Mouse (Mus musculus) urinary bladder, postnatal 25 days (tissue): ENCODE measurements at regions not wholly inside any gene's neighbourhood (a gene's known extent, or its start where the extent isn't known, plus 50 kb on each side); places are given as distances from the start of the nearest gene placed in this dataset.

Experiments
- DNase-seq: peaks from one replicate; pipeline ENCODE4 v3.0.0; 2022; ENCODE audit warnings: low spot score

DNA sequence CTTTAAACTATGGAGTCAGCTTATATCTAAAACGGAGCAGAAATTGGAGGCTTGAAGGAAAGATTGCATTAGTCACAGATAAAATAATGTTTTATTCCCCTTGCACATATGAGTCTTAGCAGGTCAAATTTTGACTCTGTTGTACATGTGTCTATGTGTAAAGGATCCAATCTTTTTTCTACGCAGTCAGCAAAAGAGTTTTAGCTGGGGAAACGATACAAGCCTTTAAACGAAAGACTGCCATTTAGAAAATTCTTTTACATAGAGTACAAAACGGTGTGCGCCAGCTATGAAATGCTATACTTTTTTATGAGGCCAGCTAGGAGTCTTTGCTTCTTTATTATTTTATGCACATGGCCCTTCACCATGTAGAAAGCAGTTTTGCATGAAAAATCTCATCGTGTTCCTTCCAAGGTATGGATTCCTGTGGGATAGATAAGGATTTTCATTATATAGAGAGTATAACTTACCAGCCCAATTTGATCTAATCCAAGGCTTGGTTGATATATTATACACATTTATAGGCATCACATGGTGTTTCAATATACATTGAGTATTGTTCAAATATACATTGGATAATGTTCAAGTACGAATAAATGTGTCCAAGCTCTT lies 116.0 kb upstream of the Thumpd2 start:
- no peak for DNase-seq

DNA sequence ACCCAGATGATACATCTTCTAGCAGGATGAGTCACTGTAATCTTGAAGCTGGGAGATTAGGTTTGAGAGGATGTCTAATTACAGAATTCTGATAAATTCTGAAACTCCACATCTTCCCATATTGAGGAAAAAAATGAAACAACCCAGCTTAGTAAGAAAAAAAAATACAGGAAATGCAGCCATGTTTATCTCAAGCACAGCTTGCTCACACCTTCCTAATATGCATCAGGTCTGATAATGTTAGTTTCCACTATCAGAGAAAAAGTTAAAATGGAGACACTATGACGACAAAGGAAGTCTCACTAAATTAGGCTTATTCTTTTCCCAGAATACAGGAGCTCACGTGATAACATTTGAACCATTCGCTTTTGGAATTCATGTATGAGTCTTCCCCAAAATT lies 111.4 kb upstream of the Thumpd2 start:
- no peak for DNase-seq

DNA sequence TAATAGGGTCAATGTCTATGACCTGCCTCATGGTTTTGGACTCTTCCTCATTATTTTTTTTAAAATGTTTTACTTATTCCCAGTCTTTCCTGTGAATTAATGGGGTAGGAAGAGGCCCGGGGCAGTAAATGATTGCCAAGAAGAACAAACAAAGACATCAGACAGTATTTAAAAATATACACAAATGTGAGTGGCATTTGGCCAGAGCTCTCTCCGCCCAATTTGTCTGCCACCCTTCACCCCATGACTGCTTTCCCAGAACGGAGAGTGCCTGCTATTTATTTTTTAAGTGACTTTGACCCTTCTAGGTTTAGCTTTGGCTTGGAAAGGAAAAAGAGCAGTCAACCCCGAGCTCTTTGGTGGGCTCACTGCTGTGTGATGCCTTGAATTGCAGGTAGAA lies 111.0 kb upstream of the Thumpd2 start:
- no peak for DNase-seq

DNA sequence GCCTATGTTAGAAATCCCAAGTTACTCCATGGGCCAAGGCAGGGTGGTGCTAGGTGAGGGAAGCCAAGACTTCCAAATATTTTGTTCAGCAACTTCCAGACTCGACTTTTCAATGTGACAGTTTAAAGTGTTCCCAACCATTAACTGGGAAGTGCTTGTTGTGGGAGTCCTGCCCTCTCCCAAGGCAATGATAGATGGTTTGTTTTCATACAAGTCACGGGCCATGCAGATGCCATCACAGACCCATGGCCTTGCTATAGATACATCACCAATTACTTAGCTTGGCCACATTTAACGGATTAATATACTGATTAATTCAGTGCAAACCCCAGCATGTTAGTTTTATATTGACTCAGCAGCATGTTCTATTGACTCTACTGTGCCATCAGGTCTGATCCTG lies 108.1 kb upstream of the Thumpd2 start:
- no peak for DNase-seq

DNA sequence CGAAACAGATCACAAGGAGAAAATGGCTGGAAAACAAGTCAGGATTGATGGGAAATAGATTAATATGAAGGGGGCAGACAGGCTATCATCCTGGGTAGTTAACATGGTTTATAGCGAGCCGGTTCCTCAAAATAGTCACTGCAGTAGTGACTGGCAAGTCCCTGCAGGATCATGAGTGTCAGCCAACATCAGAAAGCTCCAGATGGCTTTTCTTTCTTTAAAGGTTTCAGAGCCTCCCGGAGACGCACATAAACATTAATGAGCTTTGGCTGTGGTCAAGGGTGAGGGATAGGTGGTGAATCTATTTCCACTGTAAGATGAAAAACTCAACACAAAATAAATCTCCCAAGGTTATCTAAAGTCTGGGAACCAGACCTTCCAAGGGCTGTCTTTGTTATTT lies 104.2 kb upstream of the Thumpd2 start:
- no peak for DNase-seq

DNA sequence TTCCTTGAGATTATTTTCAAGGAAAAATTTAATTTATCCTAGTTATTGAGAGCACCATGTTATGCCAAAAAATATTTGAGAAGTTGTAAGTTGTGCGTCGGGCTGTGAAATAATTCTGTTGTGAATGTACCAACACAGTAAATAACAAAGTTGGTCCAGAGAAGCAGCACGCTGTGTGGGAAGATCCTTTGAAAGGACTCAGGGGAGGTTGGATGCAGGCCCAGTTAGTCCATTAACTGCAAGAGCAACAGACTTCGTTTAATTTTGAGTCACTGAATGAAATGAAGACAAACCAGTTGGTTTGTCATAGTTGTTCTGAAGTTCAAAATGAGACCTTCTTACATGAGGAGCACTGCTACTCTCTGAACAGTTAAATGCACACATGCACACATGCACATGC lies 85.8 kb upstream of the Thumpd2 start:
- no peak for DNase-seq

DNA sequence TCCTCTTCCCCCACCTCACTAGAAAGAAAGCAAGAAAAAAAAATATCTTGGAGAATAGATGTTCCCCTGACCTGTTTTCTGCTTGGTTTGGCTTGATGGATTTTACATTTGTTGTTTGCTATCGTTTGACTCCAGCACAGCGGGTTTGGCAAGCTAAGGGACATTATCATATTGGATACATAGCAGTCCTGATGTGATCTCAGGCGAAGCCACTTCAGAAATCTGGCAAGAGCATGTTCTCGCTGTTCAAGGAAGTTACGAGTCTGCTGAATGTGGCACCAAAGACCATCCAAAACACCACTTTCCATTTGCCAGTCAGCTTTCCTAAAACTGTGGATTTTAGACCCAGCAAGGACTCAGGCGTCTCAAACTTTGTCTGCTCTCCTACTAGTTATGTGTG lies 69.8 kb upstream of the Thumpd2 start:
- DNase-seq: no peak

DNA sequence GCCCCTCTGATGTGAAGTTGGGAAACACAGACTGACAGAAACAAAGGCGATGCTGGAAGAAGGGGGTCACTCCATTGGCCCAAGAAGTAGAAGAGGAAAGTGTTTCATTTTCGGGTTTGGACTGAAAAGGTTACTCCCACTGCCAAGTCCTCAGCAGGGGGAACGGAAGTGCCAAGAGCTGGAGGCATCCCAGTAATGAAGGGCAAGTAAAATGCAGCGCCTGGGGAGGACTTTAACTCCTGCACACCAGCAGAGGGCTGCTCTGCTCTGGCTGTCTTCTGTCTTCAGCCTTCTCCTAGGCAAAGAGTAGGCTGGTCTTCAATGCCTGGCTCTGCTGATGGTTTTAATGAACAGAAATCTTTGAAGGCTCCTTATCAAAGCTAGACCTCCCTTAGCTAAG lies 68.3 kb upstream of the Thumpd2 start:
- DNase-seq: no peak
